Mouse (Mus musculus): ENCODE data around the gene Dqx1.

DNA sequence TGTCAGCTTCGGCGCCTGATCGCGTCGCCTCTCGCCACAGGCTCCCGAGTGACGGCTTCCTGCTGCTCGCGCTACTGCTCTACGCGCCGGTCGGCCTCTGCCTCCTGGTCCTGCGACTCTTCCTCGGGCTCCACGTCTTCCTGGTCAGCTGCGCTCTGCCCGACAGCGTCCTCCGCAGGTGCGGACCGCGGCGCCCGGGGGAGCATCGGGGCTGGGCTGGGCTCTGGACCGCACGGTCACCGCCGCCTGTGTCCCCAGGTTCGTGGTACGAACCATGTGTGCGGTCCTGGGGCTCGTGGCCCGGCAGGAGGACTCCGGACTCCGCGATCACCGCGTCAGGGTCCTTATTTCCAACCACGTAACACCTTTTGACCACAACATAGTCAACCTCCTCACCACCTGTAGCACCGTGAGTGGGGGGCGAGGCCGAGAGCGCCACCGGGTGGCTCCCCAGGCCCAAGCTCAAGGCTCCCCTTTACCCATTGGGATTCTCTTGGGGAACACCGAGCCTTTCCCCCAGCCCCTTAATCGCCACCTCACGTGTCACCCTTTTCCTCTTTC lies 2.7 kb upstream of the Dqx1 start, which contains the start of gene Htra2:
- TF ChIP-seq POLR2A (IDR thresholded peaks at IDR 0.05; ENCODE audit: control insufficient read depth, low read depth, low read length), result no peak
- no peak for TF ChIP-seq CTCF (IDR thresholded peaks at IDR 0.05; ENCODE audit: control insufficient read depth, insufficient read depth, insufficient replicate concordance, low read depth, low read length)
